Mouse (Mus musculus): ENCODE measurements around the gene Gm9970. TPM values are rescaled to one million over a fixed set of nuclear protein-coding genes. Genes with fewer than 3 reads are reported as not detected.
"Not testable (repeated sequence)": the region's sequence is repeated elsewhere in the genome, so short reads cannot be mapped to it uniquely, and the experiment has no call there.

The Gm9970 gene
- polyA plus RNA-seq, 1 experiment from 2014 or later = 0.41 TPM

DNA sequence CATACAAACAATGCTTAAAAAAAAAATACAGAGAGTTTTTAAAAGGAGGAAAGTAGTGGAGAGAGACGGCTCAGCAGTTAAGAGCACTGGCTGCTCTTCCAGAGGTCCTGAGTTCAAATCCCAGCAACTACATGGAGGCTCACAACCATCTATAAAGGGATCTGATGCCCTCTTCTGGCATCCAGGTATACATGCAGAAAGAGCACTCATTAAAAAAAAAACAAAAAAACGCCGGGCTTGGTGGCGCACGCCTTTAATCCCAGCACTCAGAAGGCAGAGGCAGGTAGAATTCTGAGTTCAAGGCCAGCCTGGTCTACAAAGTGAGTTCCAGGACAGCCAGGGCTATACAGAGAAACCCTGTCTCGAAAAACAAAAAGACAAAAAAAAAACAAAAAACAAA, 24.5 kb downstream of the Gm9970 start:
- ATAC-seq (ENCODE audit: insufficient number of reproducible peaks, insufficient read depth, low FRiP score, low read depth); H3K4me3 ChIP-seq (ENCODE audit: control insufficient read depth in 1 of 2, insufficient read depth in 1 of 2, low read depth in 1 of 2, low read length in 2 of 2); H3K27ac ChIP-seq (replicated peaks in 1 of 2; ENCODE audit: control insufficient read depth in 1 of 2, insufficient read depth in 1 of 2, low read depth in 2 of 2, low read length in 2 of 2); H3K27me3 ChIP-seq (ENCODE audit: control insufficient read depth, insufficient read depth, low read length); H3K4me2 ChIP-seq (ENCODE audit: low read length); H3K36me3 ChIP-seq (ENCODE audit: control insufficient read depth, insufficient read depth, low read length); H3K9me3 ChIP-seq (ENCODE audit: control insufficient read depth, low read length); H3K9ac ChIP-seq (ENCODE audit: low read length): not testable (repeated sequence)
- H3K4me1 ChIP-seq (ENCODE audit: control insufficient read depth in 2 of 2, insufficient read depth in 2 of 2, low read length in 2 of 2) = peaks cover 5 to 21% of the 10 kb centered on the region in 2 experiments; a peak in 3 of 4 replicates
- 81% methylated on average over 6 of the region's 6 CpGs for WGBS

GRCm38 (mm10) chr5:31204421-31204820, 36.6 kb downstream of the Gm9970 start:
- Histone ChIP-seq H3K27me3 (ENCODE audit: control insufficient read depth, insufficient read depth, low read length) (no peaks in the 10 kb centered on the region), H3K36me3 (ENCODE audit: control insufficient read depth, insufficient read depth, low read length) (peaks cover 72% of the 10 kb centered on the region)
- 89% methylated on average over 6 of the region's 6 CpGs for WGBS

GRCm38 (mm10) chr5:31203866-31204265, 37.2 kb downstream of the Gm9970 start:
- no peak overlapping the region for H3K9ac ChIP-seq (ENCODE audit: low read length)
- 87% methylated on average over 2 of the region's 2 CpGs for WGBS
- ATAC-seq (ENCODE audit: insufficient number of reproducible peaks, insufficient read depth, low FRiP score, low read depth) = no peak
- H3K27me3 ChIP-seq (ENCODE audit: control insufficient read depth, insufficient read depth, low read length) = no peaks in the 10 kb centered on the region
- H3K4me3 ChIP-seq (ENCODE audit: control insufficient read depth in 1 of 2, insufficient read depth in 1 of 2, low read depth in 1 of 2, low read length in 2 of 2) = no peak overlapping the region
- H3K9me3 ChIP-seq (ENCODE audit: control insufficient read depth, low read length) = peaks cover 6% of the 10 kb centered on the region
- H3K27ac ChIP-seq (replicated peaks in 1 of 2; ENCODE audit: control insufficient read depth in 1 of 2, insufficient read depth in 1 of 2, low read depth in 2 of 2, low read length in 2 of 2) = no peak overlapping the region
- H3K4me1 ChIP-seq (ENCODE audit: control insufficient read depth in 2 of 2, insufficient read depth in 2 of 2, low read length in 2 of 2) = peaks cover 5 to 15% of the 10 kb centered on the region in 2 experiments; a peak in 2 of 4 replicates
- peaks cover 77% of the 10 kb centered on the region for H3K36me3 ChIP-seq (ENCODE audit: control insufficient read depth, insufficient read depth, low read length)
- no peak overlapping the region for H3K4me2 ChIP-seq (ENCODE audit: low read length)

More at GRCm38 (mm10) chr5:31204421-31204820, 36.6 kb downstream of the Gm9970 start:
- ATAC-seq (ENCODE audit: insufficient number of reproducible peaks, insufficient read depth, low FRiP score, low read depth) = no peak
- H3K27ac ChIP-seq (replicated peaks in 1 of 2; ENCODE audit: control insufficient read depth in 1 of 2, insufficient read depth in 1 of 2, low read depth in 2 of 2, low read length in 2 of 2) = no peak overlapping the region
- H3K4me3 ChIP-seq (ENCODE audit: control insufficient read depth in 1 of 2, insufficient read depth in 1 of 2, low read depth in 1 of 2, low read length in 2 of 2) = no peak overlapping the region
- no peak overlapping the region for H3K4me2 ChIP-seq (ENCODE audit: low read length)
- no peak overlapping the region for H3K9ac ChIP-seq (ENCODE audit: low read length)
- peaks cover 5 to 15% of the 10 kb centered on the region in 2 experiments; a peak in 2 of 4 replicates for H3K4me1 ChIP-seq (ENCODE audit: control insufficient read depth in 2 of 2, insufficient read depth in 2 of 2, low read length in 2 of 2)
- peaks cover 6% of the 10 kb centered on the region for H3K9me3 ChIP-seq (ENCODE audit: control insufficient read depth, low read length)

GRCm38 (mm10) chr5:31202933-31203332, 38.1 kb downstream of the Gm9970 start:
- Histone ChIP-seq H3K4me2 (ENCODE audit: low read length) (peak overlapping the region; percentile 77), H3K27me3 (ENCODE audit: control insufficient read depth, insufficient read depth, low read length) (no peaks in the 10 kb centered on the region), H3K27ac (replicated peaks in 1 of 2; ENCODE audit: control insufficient read depth in 1 of 2, insufficient read depth in 1 of 2, low read depth in 2 of 2, low read length in 2 of 2) (peak overlapping the region in 1 of 2 experiments; percentile 86; a peak in 1 of 4 replicates), H3K4me3 (ENCODE audit: control insufficient read depth in 1 of 2, insufficient read depth in 1 of 2, low read depth in 1 of 2, low read length in 2 of 2) (peak overlapping the region; percentile 60 to 86; a peak in 2 of 4 replicates), H3K4me1 (ENCODE audit: control insufficient read depth in 2 of 2, insufficient read depth in 2 of 2, low read length in 2 of 2) (peaks cover 5 to 15% of the 10 kb centered on the region in 2 experiments; a peak in 2 of 4 replicates), H3K9me3 (ENCODE audit: control insufficient read depth, low read length) (peaks cover 6% of the 10 kb centered on the region), H3K36me3 (ENCODE audit: control insufficient read depth, insufficient read depth, low read length) (peaks cover 82% of the 10 kb centered on the region), H3K9ac (ENCODE audit: low read length) (no peak overlapping the region; the same call in 1 of the 2 replicates)
- 89% methylated on average over 7 of the region's 7 CpGs for WGBS
- no peak for ATAC-seq (ENCODE audit: insufficient number of reproducible peaks, insufficient read depth, low FRiP score, low read depth)

DNA sequence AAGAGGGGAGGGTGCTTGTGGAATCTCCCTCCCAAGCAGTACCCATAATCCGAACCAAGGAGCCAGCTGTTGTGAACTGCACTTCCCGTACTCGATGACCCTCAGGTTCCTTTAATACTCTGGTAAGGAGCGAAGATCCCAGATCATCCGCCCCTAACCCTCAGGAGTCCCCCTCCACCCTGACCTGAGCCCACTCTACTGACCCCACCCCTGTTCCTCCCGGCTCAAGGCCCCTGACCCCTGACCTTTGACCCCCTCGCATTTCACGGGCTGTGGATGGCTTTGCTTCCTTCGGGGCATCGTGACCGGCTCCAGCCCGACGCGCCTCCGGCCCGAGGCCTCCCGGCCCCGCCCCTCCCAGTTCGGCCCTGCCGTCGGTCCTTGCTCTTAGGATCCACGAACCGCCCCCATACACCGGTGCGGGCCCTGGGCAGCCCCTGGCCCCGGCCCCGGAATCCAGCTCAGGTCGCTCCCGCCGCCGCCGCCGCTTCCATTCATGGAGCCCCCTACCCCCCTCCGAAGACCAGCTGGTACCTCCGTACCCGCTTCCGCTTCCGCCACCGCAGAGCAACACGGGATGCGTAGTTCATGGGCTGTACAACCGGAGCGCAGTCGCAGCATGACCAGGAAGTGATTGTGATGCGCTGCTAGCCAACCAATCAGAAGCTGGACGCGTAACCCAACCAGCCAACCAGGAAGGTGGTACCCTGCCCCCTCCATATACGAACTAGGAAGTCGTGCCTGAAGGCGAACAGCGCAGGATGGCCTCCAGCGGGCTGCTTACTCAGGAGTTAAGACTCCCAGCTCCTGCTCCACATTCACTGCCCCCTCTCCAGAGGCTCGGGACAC, 39.1 kb downstream of the Gm9970 start, which contains the start of gene Zfp513:
TSS of gene Zfp513 (minus strand) at position 562 of the 849 bp plus-strand sequence.
- H3K4me3 ChIP-seq (ENCODE audit: control insufficient read depth in 1 of 2, insufficient read depth in 1 of 2, low read depth in 1 of 2, low read length in 2 of 2) = peak within 1 kb of the TSS; percentile 72 to 86
- peaks cover 6% of the 10 kb centered on the region for H3K9me3 ChIP-seq (ENCODE audit: control insufficient read depth, low read length)
- no peaks in the 10 kb centered on the region for H3K27me3 ChIP-seq (ENCODE audit: control insufficient read depth, insufficient read depth, low read length)
- WGBS = under 1% methylated on average over 53 of the region's 53 CpGs
- peaks cover 82% of the 10 kb centered on the region for H3K36me3 ChIP-seq (ENCODE audit: control insufficient read depth, insufficient read depth, low read length)
- peak within 1 kb of the TSS; percentile 90 for H3K4me2 ChIP-seq (ENCODE audit: low read length)
- H3K9ac ChIP-seq (ENCODE audit: low read length) = peak within 1 kb of the TSS; percentile 90
- H3K27ac ChIP-seq (replicated peaks in 1 of 2; ENCODE audit: control insufficient read depth in 1 of 2, insufficient read depth in 1 of 2, low read depth in 2 of 2, low read length in 2 of 2) = peak within 1 kb of the TSS; percentile 79 to 86
- H3K4me1 ChIP-seq (ENCODE audit: control insufficient read depth in 2 of 2, insufficient read depth in 2 of 2, low read length in 2 of 2) = peaks cover 5 to 15% of the 10 kb centered on the region in 2 experiments; a peak in 2 of 4 replicates
- peak; percentile 94 for ATAC-seq (ENCODE audit: insufficient number of reproducible peaks, insufficient read depth, low FRiP score, low read depth)

DNA sequence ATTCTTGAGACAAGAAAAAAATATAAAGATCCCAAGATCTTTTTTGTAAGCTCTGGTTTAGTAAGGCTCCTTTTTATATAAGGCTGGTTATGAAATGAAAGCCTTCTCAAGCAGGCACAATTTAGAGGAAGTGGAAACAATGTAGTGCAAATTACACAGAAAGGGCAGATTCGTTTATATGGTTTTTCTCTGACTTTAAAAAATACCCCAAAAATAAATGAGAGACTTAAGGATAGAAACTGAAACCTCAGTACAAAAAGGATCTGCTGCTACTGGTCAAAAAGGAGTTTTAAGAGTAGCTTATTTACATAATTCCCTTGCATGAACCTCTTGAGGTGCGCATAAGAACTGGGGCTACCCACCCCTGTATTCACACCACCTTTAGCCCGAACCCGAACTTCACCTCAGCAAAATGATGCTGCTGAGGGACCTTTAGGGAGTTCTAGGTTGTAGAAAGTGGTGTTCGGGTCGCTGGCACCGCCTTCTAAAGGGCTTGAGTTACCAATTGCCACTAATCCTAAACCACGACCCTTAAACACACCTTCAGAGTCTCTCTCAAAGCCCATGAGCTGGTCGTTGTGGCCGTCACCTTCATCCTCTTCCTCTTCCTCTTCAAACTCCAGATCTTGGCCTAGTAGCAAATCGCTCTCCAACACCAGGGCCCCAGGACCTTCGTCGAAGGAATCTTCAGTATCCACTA, 39.8 kb downstream of the Gm9970 start:
- H3K9me3 ChIP-seq (ENCODE audit: control insufficient read depth, low read length) = peaks cover 6% of the 10 kb centered on the region
- H3K36me3 ChIP-seq (ENCODE audit: control insufficient read depth, insufficient read depth, low read length) = peaks cover 83% of the 10 kb centered on the region
- peak overlapping the region; percentile 90 for H3K9ac ChIP-seq (ENCODE audit: low read length)
- 19% methylated on average over 13 of the region's 13 CpGs for WGBS
- peak overlapping the region; percentile 90 for H3K4me2 ChIP-seq (ENCODE audit: low read length)
- H3K4me1 ChIP-seq (ENCODE audit: control insufficient read depth in 2 of 2, insufficient read depth in 2 of 2, low read length in 2 of 2) = peaks cover 5 to 15% of the 10 kb centered on the region in 2 experiments; a peak in 2 of 4 replicates
- peak overlapping the region; percentile 36 to 86 for H3K27ac ChIP-seq (replicated peaks in 1 of 2; ENCODE audit: control insufficient read depth in 1 of 2, insufficient read depth in 1 of 2, low read depth in 2 of 2, low read length in 2 of 2)
- H3K4me3 ChIP-seq (ENCODE audit: control insufficient read depth in 1 of 2, insufficient read depth in 1 of 2, low read depth in 1 of 2, low read length in 2 of 2) = peak overlapping the region; percentile 72 to 86
- no peaks in the 10 kb centered on the region for H3K27me3 ChIP-seq (ENCODE audit: control insufficient read depth, insufficient read depth, low read length)
- ATAC-seq (ENCODE audit: insufficient number of reproducible peaks, insufficient read depth, low FRiP score, low read depth) = no peak

DNA sequence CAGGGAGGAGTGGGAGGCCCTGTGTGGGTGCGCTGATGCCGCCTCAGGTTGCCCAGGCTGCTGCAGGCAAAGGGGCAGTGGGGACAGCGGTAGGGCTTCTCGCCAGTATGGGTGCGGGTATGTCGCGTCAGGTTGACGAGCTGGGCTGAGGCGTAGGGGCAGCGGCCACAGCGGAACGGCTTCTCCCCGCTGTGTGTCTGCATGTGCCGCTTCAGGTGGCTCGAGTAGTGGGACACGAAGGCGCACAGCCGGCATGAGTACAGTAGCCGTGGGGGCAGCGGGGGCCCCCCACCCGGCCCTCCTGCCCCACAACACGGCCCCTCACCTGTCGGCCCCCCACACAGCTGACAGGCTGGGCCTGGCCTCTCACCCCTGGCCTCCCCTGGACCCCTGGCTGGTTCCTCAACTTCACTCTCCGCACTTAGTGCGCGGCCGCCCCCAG, 40.7 kb downstream of the Gm9970 start:
- no peak for ATAC-seq (ENCODE audit: insufficient number of reproducible peaks, insufficient read depth, low FRiP score, low read depth)
- Histone ChIP-seq H3K4me1 (ENCODE audit: control insufficient read depth in 2 of 2, insufficient read depth in 2 of 2, low read length in 2 of 2) (peaks cover 5 to 15% of the 10 kb centered on the region in 2 experiments; a peak in 2 of 4 replicates), H3K4me3 (ENCODE audit: control insufficient read depth in 1 of 2, insufficient read depth in 1 of 2, low read depth in 1 of 2, low read length in 2 of 2) (no peak overlapping the region; a peak in 1 of 4 replicates), H3K4me2 (ENCODE audit: low read length) (0 out of 2 replicates have a peak overlapping the region, but pooled peaks have one; percentile 90), H3K9ac (ENCODE audit: low read length) (no peak overlapping the region; the same call in 1 of the 2 replicates), H3K9me3 (ENCODE audit: control insufficient read depth, low read length) (peaks cover 6% of the 10 kb centered on the region), H3K36me3 (ENCODE audit: control insufficient read depth, insufficient read depth, low read length) (peaks cover 84% of the 10 kb centered on the region), H3K27me3 (ENCODE audit: control insufficient read depth, insufficient read depth, low read length) (no peaks in the 10 kb centered on the region), H3K27ac (replicated peaks in 1 of 2; ENCODE audit: control insufficient read depth in 1 of 2, insufficient read depth in 1 of 2, low read depth in 2 of 2, low read length in 2 of 2) (no peak overlapping the region)
- WGBS = 88% methylated on average over 27 of the region's 27 CpGs

Measured in heart, embryonic 14.5 days (tissue).